24 mouse cellular contexts compared by ENCODE assay signal in genomic region chr1:137053134-137053533, GRCm38 (mm10).
"Had no signal": no experiment of that assay in that cellular context is flagged by ENCODE, and none has a peak within 500 bp of the region (broad histone marks: within the 10 kb centered on the region; RNA-seq: fewer than 3 reads in every experiment).

No protein-coding gene starts in this region.

- H3K4me3 ChIP-seq: gastrocnemius, adult 2 months; heart, embryonic 13.5 days; heart, embryonic 15.5 days; hindbrain, embryonic 13.5 days; hindbrain, embryonic 15.5 days; limb, embryonic 13.5 days; limb, embryonic 15.5 days had no signal

- H3K9me3 ChIP-seq: heart, embryonic 13.5 days; heart, embryonic 15.5 days; hindbrain, embryonic 13.5 days; hindbrain, embryonic 15.5 days; limb, embryonic 13.5 days; limb, embryonic 15.5 days had no signal

- H3K4me1 ChIP-seq: heart, embryonic 13.5 days; heart, embryonic 15.5 days; hindbrain, embryonic 13.5 days; hindbrain, embryonic 15.5 days; limb, embryonic 13.5 days; limb, embryonic 15.5 days had no signal

- DNase-seq: gastrocnemius, adult 2 months; gastrocnemius, postnatal 14 days; gastrocnemius, postnatal 36 days; heart, adult 18-20 months; heart, postnatal 14 days; heart, postnatal 36 days; kidney, adult 18-20 months; kidney, adult 8-10 months; kidney, postnatal 10 days; kidney, postnatal 25 days; kidney, postnatal 4 days; layer of hippocampus, adult 9-11 months; layer of hippocampus, postnatal 36 days; left cerebral cortex, postnatal 4 days had no signal

- H3K9ac ChIP-seq: heart, embryonic 13.5 days; heart, embryonic 15.5 days; hindbrain, embryonic 13.5 days; hindbrain, embryonic 15.5 days; limb, embryonic 13.5 days; limb, embryonic 15.5 days had no signal

- H3K27ac ChIP-seq: gastrocnemius, adult 2 months; heart, embryonic 13.5 days; heart, embryonic 15.5 days; hindbrain, embryonic 13.5 days; hindbrain, embryonic 15.5 days; hindbrain, postnatal 0 days; limb, embryonic 13.5 days; limb, embryonic 15.5 days had no signal

- H3K27me3 ChIP-seq: heart, embryonic 13.5 days; heart, embryonic 15.5 days; hindbrain, embryonic 13.5 days; hindbrain, embryonic 15.5 days; limb, embryonic 13.5 days; limb, embryonic 15.5 days had no signal

- ATAC-seq: forebrain, embryonic 16.5 days; hindbrain, postnatal 0 days had no signal

- H3K36me3 ChIP-seq: heart, embryonic 13.5 days; heart, embryonic 15.5 days; hindbrain, embryonic 13.5 days; hindbrain, embryonic 15.5 days; limb, embryonic 13.5 days; limb, embryonic 15.5 days had no signal

- H3K4me2 ChIP-seq: heart, embryonic 11.5 days; heart, embryonic 13.5 days; heart, embryonic 15.5 days; hindbrain, embryonic 13.5 days; hindbrain, embryonic 15.5 days; limb, embryonic 13.5 days; limb, embryonic 15.5 days; liver, embryonic 11.5 days had no signal
